Mouse (Mus musculus) ES-E14 (cell line): Measurements from ENCODE around the gene G3bp2.

ENCODE experiments used
- CHD2 ChIP-seq: IDR thresholded peaks from 2 replicates; pipeline ENCODE4 v1.6.1; 2014; ENCODE audit warnings: mild to moderate bottlenecking, low read depth, low read length, inconsistent platforms
- ZNF384 ChIP-seq: IDR thresholded peaks from 2 replicates; pipeline ENCODE4 v1.6.1; 2012; ENCODE audit warnings: low read depth, low read length, inconsistent platforms

DNA sequence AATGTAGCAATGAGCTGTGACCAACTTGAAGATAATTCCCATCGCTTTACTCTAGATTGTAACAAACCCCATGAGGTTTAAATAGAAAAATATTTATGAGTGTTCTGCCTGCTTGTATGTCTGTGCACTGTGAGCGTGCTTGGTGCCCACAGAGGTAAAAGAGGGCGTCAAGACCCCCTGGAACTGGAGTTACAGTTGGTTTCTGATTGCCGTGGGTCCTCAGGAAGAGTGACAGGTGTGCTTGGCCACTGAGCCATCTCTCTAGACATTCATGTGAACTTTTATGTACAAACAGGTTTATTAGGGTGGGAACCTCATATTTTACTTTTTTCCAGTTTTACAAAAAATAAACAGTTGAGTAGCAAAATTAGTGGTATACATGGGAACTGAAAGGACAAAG lies 39.7 kb downstream of the G3bp2 start, which contains the start of gene Cdkl2:
- TF ChIP-seq ZNF384, result no peak
- TF ChIP-seq CHD2, result no peak
